Mouse (Mus musculus): Measurements from ENCODE around the gene Pilrb1. TPM values are rescaled to one million over a fixed set of nuclear protein-coding genes. Genes with fewer than 3 reads are reported as not detected.

Gene Pilrb1
- polyA plus RNA-seq (2012; ENCODE audit: low replicate concordance) = 6.6 and 9.2 TPM in 2 replicates

GRCm38 (mm10) chr5:137857960-137858710 is at the start of gene Pilrb1:
Gene Pilrb1, minus strand, starts transcription at chr5:137858106.

GRCm38 (mm10) chr5:137871644-137872380 is 13.9 kb upstream of the Pilrb1 start, which contains the start of gene Pilrb2:
Gene Pilrb2, minus strand, starts transcription at chr5:137871815.

GRCm38 (mm10) chr5:137835966-137836520 is 21.9 kb downstream of the Pilrb1 start, which contains the start of gene Pilra:
Gene Pilra, minus strand, starts transcription at chr5:137836281.

Other genes starting within 250 kb of the Pilrb1 start
- 2.0 and 8.5 TPM in 2 replicates for gene Pcolce, start 244.3 kb downstream of the Pilrb1 start, polyA plus RNA-seq (2012; ENCODE audit: low replicate concordance)
- 0.09 and 0.20 TPM in 2 replicates for gene Fbxo24, start 229.1 kb downstream of the Pilrb1 start, polyA plus RNA-seq (2012; ENCODE audit: low replicate concordance)
- 391 and 723 TPM in 2 replicates for gene Lrch4, start 229.0 kb downstream of the Pilrb1 start, polyA plus RNA-seq (2012; ENCODE audit: low replicate concordance)
- gene Gm20605, start 228.9 kb downstream of the Pilrb1 start, polyA plus RNA-seq (2012; ENCODE audit: low replicate concordance) = 44.7 and 56.6 TPM in 2 replicates
- 167 and 231 TPM in 2 replicates for gene Sap25, start 216.8 kb downstream of the Pilrb1 start, polyA plus RNA-seq (2012; ENCODE audit: low replicate concordance)
- gene Irs3, start 212.4 kb downstream of the Pilrb1 start, polyA plus RNA-seq (2012; ENCODE audit: low replicate concordance) = 0.17 and 0.21 TPM in 2 replicates
- gene Agfg2, start 173.4 kb downstream of the Pilrb1 start, polyA plus RNA-seq (2012; ENCODE audit: low replicate concordance) = 41.0 and 59.6 TPM in 2 replicates
- gene Nyap1, start 116.5 kb downstream of the Pilrb1 start, polyA plus RNA-seq (2012; ENCODE audit: low replicate concordance) = 3.5 and 11.1 TPM in 2 replicates
- gene Tsc22d4, start 112.4 kb downstream of the Pilrb1 start, polyA plus RNA-seq (2012; ENCODE audit: low replicate concordance) = 642 and 1,190 TPM in 2 replicates
- 82.7 and 175 TPM in 2 replicates for gene Ppp1r35, start 79.3 kb downstream of the Pilrb1 start, polyA plus RNA-seq (2012; ENCODE audit: low replicate concordance)
- gene Mepce, start 70.5 kb downstream of the Pilrb1 start, polyA plus RNA-seq (2012; ENCODE audit: low replicate concordance) = 168 and 453 TPM in 2 replicates
- 2.2 and 5.2 TPM in 2 replicates for gene Zcwpw1, start 70.3 kb downstream of the Pilrb1 start, polyA plus RNA-seq (2012; ENCODE audit: low replicate concordance)
- 6.6 and 11.0 TPM in 2 replicates for gene Pilra, start 21.8 kb downstream of the Pilrb1 start, polyA plus RNA-seq (2012; ENCODE audit: low replicate concordance)
- 6.4 and 10.8 TPM in 2 replicates for gene Pilrb2, start 13.7 kb upstream of the Pilrb1 start, polyA plus RNA-seq (2012; ENCODE audit: low replicate concordance)
- gene Cyp3a13, start 63.5 kb upstream of the Pilrb1 start, polyA plus RNA-seq (2012; ENCODE audit: low replicate concordance) = not detected in 2 replicates
- not detected in 2 replicates for gene Gjc3, start 105.0 kb upstream of the Pilrb1 start, polyA plus RNA-seq (2012; ENCODE audit: low replicate concordance)
- not detected in 2 replicates for gene Azgp1, start 123.4 kb upstream of the Pilrb1 start, polyA plus RNA-seq (2012; ENCODE audit: low replicate concordance)
- gene Smok3a, start 163.2 kb upstream of the Pilrb1 start, polyA plus RNA-seq (2012; ENCODE audit: low replicate concordance) = not detected in 2 replicates
- not detected in 2 replicates for gene Smok3b, start 163.3 kb upstream of the Pilrb1 start, polyA plus RNA-seq (2012; ENCODE audit: low replicate concordance)
- not detected in 2 replicates for gene Smok3c, start 195.1 kb upstream of the Pilrb1 start, polyA plus RNA-seq (2012; ENCODE audit: low replicate concordance)
- gene Zkscan1, start 227.0 kb upstream of the Pilrb1 start, polyA plus RNA-seq (2012; ENCODE audit: low replicate concordance) = 0.78 and 1.9 TPM in 2 replicates